Mouse (Mus musculus) kidney, postnatal 0 days (tissue): ENCODE data around the gene Rprd1b. TPM values are rescaled to one million over a fixed set of nuclear protein-coding genes. Genes with fewer than 3 reads are reported as not detected.

Source experiments
- ATAC-seq: fragments of 200-750 bp; cut with Nextera tagmentation; replicated peaks from 2 replicates; pipeline ENCODE4 v1.8.0; 2017; ENCODE audit warnings: low read depth, moderate number of reproducible peaks, moderate TSS enrichment, moderate library complexity; ENCODE audit not compliant: low FRiP score
- DNase-seq: peaks from one replicate; pipeline ENCODE4 v3.0.0-alpha.2; 2016; ENCODE audit warnings: low spot score
- H3K27ac ChIP-seq: fragments of 300-500 bp; sonication (generic); 2 replicates; pipeline ENCODE4 v1.5.1; 2014; ENCODE audit warnings: mild to moderate bottlenecking
- H3K27me3 ChIP-seq: fragments of 300-500 bp; sonication (generic); 2 replicates; pipeline ENCODE4 v1.6.1; 2014; ENCODE audit warnings: low read length, mixed read lengths; ENCODE audit not compliant: insufficient read depth
- H3K36me3 ChIP-seq: fragments of 300-500 bp; sonication (generic); 2 replicates; pipeline ENCODE4 v1.6.1; 2014; ENCODE audit warnings: low read length, mixed read lengths; ENCODE audit not compliant: insufficient read depth
- H3K4me1 ChIP-seq: fragments of 300-500 bp; sonication (generic); replicated peaks from 2 replicates; pipeline ENCODE4 v1.6.1; 2014; ENCODE audit warnings: antibody characterized with exemption, low read length, mixed read lengths; ENCODE audit not compliant: insufficient read depth
- H3K4me2 ChIP-seq: fragments of 300-500 bp; sonication (generic); 2 replicates; pipeline ENCODE4 v1.6.1; 2014; ENCODE audit warnings: mild to moderate bottlenecking, low read length, moderate library complexity, mixed read lengths
- H3K4me3 ChIP-seq: fragments of 300-500 bp; sonication (generic); replicated peaks from 2 replicates; pipeline ENCODE4 v1.5.1; 2014; ENCODE audit warnings: low read depth, low read length
- H3K9ac ChIP-seq: fragments of 300-500 bp; sonication (generic); 2 replicates; pipeline ENCODE4 v1.6.1; 2014; ENCODE audit warnings: low read depth, low read length
- H3K9me3 ChIP-seq: fragments of 300-500 bp; sonication (generic); replicated peaks from 2 replicates; pipeline ENCODE4 v1.6.1; 2016; ENCODE audit warnings: low read length, inconsistent platforms, mixed read lengths
- CTCF ChIP-seq: IDR thresholded peaks from 2 replicates; pipeline ENCODE4 v1.5.1; 2016; ENCODE audit warnings: antibody characterized with exemption, low read depth, mild to moderate bottlenecking, moderate library complexity
- WGBS: fragments of 180-500 bp; shearing (Covaris S2); extraction: QIAGEN DNeasy Blood & Tissue Kit; methylation state at CpG from one replicate; pipeline ENCODE4 v1.1.7; 2014; 5-methylcytosine and 5-hydroxymethylcytosine counted together
- polyA plus RNA-seq: library from polyadenylated mRNA; unstranded; fragments of >200 nt; fragmentation: Nextera tagmentation; extraction: Ambion mirVana; gene quantifications from 2 replicates; pipeline ENCODE4 v1.2.1, GENCODE M21; 2015

Gene Rprd1b
- polyA plus RNA-seq = 29.6 and 34.9 TPM in 2 replicates

DNA sequence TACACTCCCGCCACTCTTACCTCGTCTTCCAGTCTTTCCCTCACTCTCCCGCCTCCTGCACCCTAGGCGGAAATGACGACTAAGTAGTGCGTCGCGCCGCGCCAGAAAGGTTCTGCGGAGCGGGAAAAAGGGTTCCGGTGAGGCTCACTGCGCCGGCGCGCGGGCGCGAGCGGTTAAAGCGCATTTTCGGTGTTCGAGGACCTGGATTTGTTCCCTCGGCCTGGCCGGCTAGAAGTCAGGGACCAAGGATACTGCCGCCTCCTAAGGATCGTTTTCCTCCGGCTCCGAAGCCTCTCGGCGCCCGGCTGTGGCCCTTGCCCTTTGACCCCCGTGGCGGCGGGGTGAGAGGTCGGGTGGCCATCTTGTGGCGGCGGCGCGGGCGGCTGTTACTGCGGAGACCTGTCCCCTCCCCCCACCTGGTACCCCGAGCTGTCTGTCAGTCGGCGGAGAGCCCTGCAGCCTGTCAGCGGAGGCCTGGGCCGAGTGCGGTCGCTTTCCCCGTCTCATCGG, at the start of gene Rprd1b, which contains the start of gene Tti1:
Gene Rprd1b (plus strand): TSS at position 144 of the 510 bp plus-strand sequence.
Gene Tti1 (minus strand): TSS at position 80 of the 510 bp plus-strand sequence.
- WGBS = under 1% methylated on average over 52 of the region's 52 CpGs
- H3K4me1 ChIP-seq = peaks cover 21% of the 10 kb centered on the region
- H3K36me3 ChIP-seq = no peaks in the 10 kb centered on the region
- H3K4me2 ChIP-seq = peak within 1 kb of the TSS; percentile 65
- H3K27me3 ChIP-seq = no peaks in the 10 kb centered on the region
- H3K9me3 ChIP-seq = no peaks in the 10 kb centered on the region
- H3K4me3 ChIP-seq = peak within 1 kb of the TSS; percentile 97
- peak within 1 kb of the TSS; percentile 92 for H3K9ac ChIP-seq
- DNase-seq (peak; percentile 99), ATAC-seq (peak; percentile 95)
- peak; percentile 3; the same call in 1 of the 2 replicates for TF ChIP-seq CTCF
- peak within 1 kb of the TSS; percentile 94 for H3K27ac ChIP-seq

DNA sequence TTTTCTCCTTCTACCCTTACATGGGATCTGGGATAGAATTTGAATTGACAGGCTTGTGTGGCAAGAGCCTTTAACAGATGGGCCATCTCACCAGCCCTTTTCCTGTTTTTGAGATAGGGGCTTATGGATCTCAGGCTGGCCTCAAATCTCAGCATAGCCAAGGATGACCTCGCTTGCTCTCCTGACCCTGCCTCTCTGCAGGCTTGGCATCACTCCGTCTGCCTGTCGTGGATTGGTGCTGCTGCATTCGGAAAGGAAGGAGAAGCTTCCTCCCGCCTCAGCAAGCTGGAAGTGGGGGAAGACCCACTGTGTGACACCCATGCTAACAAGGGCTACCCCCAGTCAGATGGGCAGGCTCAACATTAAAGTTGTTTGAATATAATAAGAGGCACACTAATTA, 49.1 kb upstream of the Rprd1b start:
- H3K9me3 ChIP-seq = no peaks in the 10 kb centered on the region
- 53% methylated on average over 5 of the region's 5 CpGs for WGBS
- DNase-seq (no peak), ATAC-seq (no peak)
- no peak overlapping the region for H3K9ac ChIP-seq
- H3K36me3 ChIP-seq = 0 out of 2 replicates have a peak, but pooled peaks cover 3% of the 10 kb centered on the region
- H3K4me1 ChIP-seq = 0 out of 2 replicates have a peak, but pooled peaks cover 2% of the 10 kb centered on the region
- H3K4me2 ChIP-seq = no peak overlapping the region
- H3K27me3 ChIP-seq = no peaks in the 10 kb centered on the region
- H3K27ac ChIP-seq = no peak overlapping the region
- TF ChIP-seq CTCF = no peak
- no peak overlapping the region for H3K4me3 ChIP-seq

DNA sequence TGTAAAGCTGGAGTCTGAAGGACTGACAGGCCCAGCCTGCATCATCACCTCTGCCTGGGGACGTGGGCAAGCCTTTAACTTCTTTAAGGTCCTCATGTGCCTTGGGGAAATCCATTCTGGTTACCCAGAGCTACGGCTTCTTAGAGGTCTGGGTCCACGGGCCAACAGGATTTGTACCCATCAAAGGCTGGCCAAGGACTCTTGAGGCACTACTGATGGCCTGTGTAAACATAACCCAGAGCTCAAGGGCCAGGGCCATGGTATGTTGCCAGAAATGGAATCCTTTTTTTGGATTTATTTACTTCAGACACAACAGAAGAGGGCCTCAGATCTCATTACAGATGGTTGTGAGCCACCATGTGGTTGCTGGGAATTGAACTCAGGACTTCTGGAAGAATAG, 45.6 kb upstream of the Rprd1b start:
- no peak for TF ChIP-seq CTCF

DNA sequence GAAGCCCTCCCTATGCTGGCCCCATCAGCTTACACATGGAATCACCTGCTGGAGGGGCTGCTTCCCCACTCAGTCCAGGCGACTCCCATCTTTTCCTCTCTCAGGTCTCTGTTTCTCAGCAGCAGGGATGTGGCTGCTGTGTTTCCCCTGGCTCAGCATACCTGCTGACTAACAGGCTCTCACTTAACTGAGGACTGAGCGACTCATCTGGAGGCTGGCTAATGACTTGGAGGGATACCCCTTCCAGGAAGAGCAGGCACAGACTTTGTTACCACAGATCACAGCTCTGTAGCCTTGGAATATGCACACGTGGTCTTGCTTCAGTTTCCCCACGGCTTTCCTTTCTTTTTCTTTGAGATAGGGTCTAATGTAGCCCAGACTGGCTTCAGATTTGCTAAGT, 45.0 kb upstream of the Rprd1b start:
- H3K9me3 ChIP-seq = no peaks in the 10 kb centered on the region
- 87% methylated on average over 4 of the region's 4 CpGs for WGBS
- no peaks in the 10 kb centered on the region for H3K4me1 ChIP-seq

More for the DNA sequence above, 45.6 kb upstream of the Rprd1b start:
- Histone ChIP-seq H3K36me3 (0 out of 2 replicates have a peak, but pooled peaks cover 3% of the 10 kb centered on the region), H3K4me3 (no peak overlapping the region), H3K27ac (no peak overlapping the region), H3K27me3 (no peaks in the 10 kb centered on the region), H3K4me2 (no peak overlapping the region), H3K9ac (no peak overlapping the region), H3K4me1 (no peaks in the 10 kb centered on the region), H3K9me3 (no peaks in the 10 kb centered on the region)
- DNase-seq (no peak), ATAC-seq (no peak)
- WGBS = 80% methylated on average over 3 of the region's 3 CpGs

DNA sequence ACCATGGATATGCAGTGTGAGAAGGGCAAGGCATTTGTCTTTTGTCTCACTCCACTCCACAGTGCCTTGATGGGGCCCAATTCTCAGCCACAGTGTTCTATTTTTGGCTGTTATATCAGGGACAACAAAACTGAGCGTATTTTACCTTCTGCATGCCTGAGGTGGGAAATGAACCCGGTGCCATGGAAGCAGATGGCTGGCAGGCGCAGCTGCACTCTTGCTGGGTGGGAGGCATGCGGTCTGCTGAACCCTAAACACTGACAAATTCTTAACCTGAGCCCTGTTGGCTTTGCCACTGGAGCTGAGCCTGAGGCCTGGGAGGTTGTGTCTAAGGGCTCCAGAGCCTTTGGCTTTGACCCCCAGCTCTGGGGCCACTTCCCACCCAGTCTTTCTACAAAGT, 42.7 kb upstream of the Rprd1b start:
- no peak for TF ChIP-seq CTCF
- Histone ChIP-seq H3K4me3 (no peak overlapping the region), H3K9ac (no peak overlapping the region), H3K4me2 (no peak overlapping the region), H3K4me1 (0 out of 2 replicates have a peak, but pooled peaks cover 5% of the 10 kb centered on the region), H3K27ac (no peak overlapping the region), H3K9me3 (no peaks in the 10 kb centered on the region), H3K36me3 (0 out of 2 replicates have a peak, but pooled peaks cover 3% of the 10 kb centered on the region), H3K27me3 (no peaks in the 10 kb centered on the region)
- WGBS = 90% methylated on average over 4 of the region's 4 CpGs
- ATAC-seq = no peak
- DNase-seq = no peak

More for the DNA sequence above, 45.0 kb upstream of the Rprd1b start:
- Histone ChIP-seq H3K4me3 (no peak overlapping the region), H3K36me3 (0 out of 2 replicates have a peak, but pooled peaks cover 3% of the 10 kb centered on the region), H3K27ac (no peak overlapping the region), H3K9ac (no peak overlapping the region), H3K4me2 (no peak overlapping the region), H3K27me3 (no peaks in the 10 kb centered on the region)
- ATAC-seq (no peak), DNase-seq (no peak)
- no peak for TF ChIP-seq CTCF

DNA sequence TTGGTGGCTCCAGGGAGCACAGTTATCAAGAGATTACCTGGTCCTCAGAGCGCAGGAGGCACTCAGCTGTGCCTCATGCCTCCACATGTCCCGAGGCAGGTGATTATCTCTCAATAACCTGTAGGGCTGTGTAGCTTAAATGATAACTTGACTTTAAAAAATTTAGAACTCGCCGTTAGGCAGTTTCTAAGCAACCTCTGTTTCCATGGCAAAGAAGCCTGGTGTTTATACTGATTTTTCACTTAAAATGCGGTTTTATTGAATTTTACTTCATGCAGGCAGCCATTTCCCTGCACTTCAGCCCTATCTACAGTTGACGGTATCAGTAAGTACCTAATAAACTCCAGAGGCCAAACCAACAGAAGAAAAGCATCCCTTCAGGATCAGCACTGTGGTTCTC, 42.1 kb upstream of the Rprd1b start:
- Histone ChIP-seq H3K9ac (no peak overlapping the region), H3K4me1 (0 out of 2 replicates have a peak, but pooled peaks cover 5% of the 10 kb centered on the region), H3K4me3 (no peak overlapping the region), H3K9me3 (no peaks in the 10 kb centered on the region), H3K27ac (no peak overlapping the region), H3K4me2 (no peak overlapping the region), H3K27me3 (no peaks in the 10 kb centered on the region), H3K36me3 (0 out of 2 replicates have a peak, but pooled peaks cover 6% of the 10 kb centered on the region)
- 91% methylated on average over 6 of the region's 6 CpGs for WGBS
- no peak for TF ChIP-seq CTCF
- ATAC-seq = no peak
- DNase-seq = no peak
